Mouse (Mus musculus): ENCODE results near the gene Junb.

Junb gene

GRCm38 (mm10) chr8:84978248-84978940 lies at the start of gene Junb:
Gene Junb (minus strand): TSS chr8:84978718.
- peak; percentile 99 for DNase-seq (ENCODE audit: low read depth, low spot score)
- Histone ChIP-seq H3K27me3 (ENCODE audit: control insufficient read depth, insufficient read depth, low read length, poor library complexity, severe bottlenecking) (no peaks in the 10 kb centered on the region), H3K36me3 (ENCODE audit: control insufficient read depth, insufficient read depth, low read length, poor library complexity, severe bottlenecking) (no peaks in the 10 kb centered on the region)

GRCm38 (mm10) chr8:85027922-85028321 lies 49.4 kb upstream of the Junb start:
- peak; percentile 32 for DNase-seq (ENCODE audit: low read depth, low spot score)
- Histone ChIP-seq H3K27me3 (ENCODE audit: control insufficient read depth, insufficient read depth, low read length, poor library complexity, severe bottlenecking) (no peaks in the 10 kb centered on the region), H3K36me3 (ENCODE audit: control insufficient read depth, insufficient read depth, low read length, poor library complexity, severe bottlenecking) (peaks cover 3% of the 10 kb centered on the region)

GRCm38 (mm10) chr8:85027516-85027855 lies 49.0 kb upstream of the Junb start:
- peak; percentile 30 for DNase-seq (ENCODE audit: low read depth, low spot score)
- peaks cover 3% of the 10 kb centered on the region for H3K36me3 ChIP-seq (ENCODE audit: control insufficient read depth, insufficient read depth, low read length, poor library complexity, severe bottlenecking)
- H3K27me3 ChIP-seq (ENCODE audit: control insufficient read depth, insufficient read depth, low read length, poor library complexity, severe bottlenecking) = no peaks in the 10 kb centered on the region

GRCm38 (mm10) chr8:85026670-85027515 lies 48.4 kb upstream of the Junb start, which contains the start of gene Trir:
Gene Trir (plus strand): TSS chr8:85026823.
- DNase-seq (ENCODE audit: low read depth, low spot score) = peak; percentile 97
- H3K36me3 ChIP-seq (ENCODE audit: control insufficient read depth, insufficient read depth, low read length, poor library complexity, severe bottlenecking) = peaks cover 3% of the 10 kb centered on the region
- H3K27me3 ChIP-seq (ENCODE audit: control insufficient read depth, insufficient read depth, low read length, poor library complexity, severe bottlenecking) = no peaks in the 10 kb centered on the region

GRCm38 (mm10) chr8:85025098-85025932 lies 46.8 kb upstream of the Junb start, which contains the start of gene Asna1:
Gene Asna1 (minus strand): TSS chr8:85025281.
- peak; percentile 95 for DNase-seq (ENCODE audit: low read depth, low spot score)
- no peaks in the 10 kb centered on the region for H3K27me3 ChIP-seq (ENCODE audit: control insufficient read depth, insufficient read depth, low read length, poor library complexity, severe bottlenecking)

GRCm38 (mm10) chr8:85023846-85024245 lies 45.3 kb upstream of the Junb start:
- H3K36me3 ChIP-seq (ENCODE audit: control insufficient read depth, insufficient read depth, low read length, poor library complexity, severe bottlenecking) = no peaks in the 10 kb centered on the region
- DNase-seq (ENCODE audit: low read depth, low spot score) = no peak
- H3K27me3 ChIP-seq (ENCODE audit: control insufficient read depth, insufficient read depth, low read length, poor library complexity, severe bottlenecking) = no peaks in the 10 kb centered on the region

More at GRCm38 (mm10) chr8:85025098-85025932, 46.8 kb upstream of the Junb start, which contains the start of gene Asna1:
- peaks cover 3% of the 10 kb centered on the region for H3K36me3 ChIP-seq (ENCODE audit: control insufficient read depth, insufficient read depth, low read length, poor library complexity, severe bottlenecking)

- peak; percentile 44 for DNase-seq (ENCODE audit: low read depth, low spot score)
- Histone ChIP-seq H3K36me3 (ENCODE audit: control insufficient read depth, insufficient read depth, low read length, poor library complexity, severe bottlenecking) (no peaks in the 10 kb centered on the region; the same call in none of the 2 replicates), H3K27me3 (ENCODE audit: control insufficient read depth, insufficient read depth, low read length, poor library complexity, severe bottlenecking) (no peaks in the 10 kb centered on the region)
Observed at GRCm38 (mm10) chr8:85021514-85022055, 43.1 kb upstream of the Junb start.

GRCm38 (mm10) chr8:85017209-85017608 lies 38.7 kb upstream of the Junb start:
- no peak for DNase-seq (ENCODE audit: low read depth, low spot score)
- H3K36me3 ChIP-seq (ENCODE audit: control insufficient read depth, insufficient read depth, low read length, poor library complexity, severe bottlenecking) = no peaks in the 10 kb centered on the region; the same call in none of the 2 replicates
- H3K27me3 ChIP-seq (ENCODE audit: control insufficient read depth, insufficient read depth, low read length, poor library complexity, severe bottlenecking) = no peaks in the 10 kb centered on the region

GRCm38 (mm10) chr8:85016724-85017123 lies 38.2 kb upstream of the Junb start:
- DNase-seq (ENCODE audit: low read depth, low spot score) = no peak
- Histone ChIP-seq H3K36me3 (ENCODE audit: control insufficient read depth, insufficient read depth, low read length, poor library complexity, severe bottlenecking) (no peaks in the 10 kb centered on the region; the same call in none of the 2 replicates), H3K27me3 (ENCODE audit: control insufficient read depth, insufficient read depth, low read length, poor library complexity, severe bottlenecking) (no peaks in the 10 kb centered on the region)

- no peaks in the 10 kb centered on the region; the same call in none of the 2 replicates for H3K36me3 ChIP-seq (ENCODE audit: control insufficient read depth, insufficient read depth, low read length, poor library complexity, severe bottlenecking)
- no peaks in the 10 kb centered on the region for H3K27me3 ChIP-seq (ENCODE audit: control insufficient read depth, insufficient read depth, low read length, poor library complexity, severe bottlenecking)
- DNase-seq (ENCODE audit: low read depth, low spot score) = no peak
Observed at GRCm38 (mm10) chr8:85014431-85014830, 35.9 kb upstream of the Junb start, which contains the start of gene Best2. Gene Best2 (minus strand): TSS chr8:85014531.

- DNase-seq (ENCODE audit: low read depth, low spot score) = peak; percentile 83
- H3K36me3 ChIP-seq (ENCODE audit: control insufficient read depth, insufficient read depth, low read length, poor library complexity, severe bottlenecking) = no peaks in the 10 kb centered on the region; the same call in none of the 2 replicates
- H3K27me3 ChIP-seq (ENCODE audit: control insufficient read depth, insufficient read depth, low read length, poor library complexity, severe bottlenecking) = no peaks in the 10 kb centered on the region
Observed at GRCm38 (mm10) chr8:85013230-85013840, 34.8 kb upstream of the Junb start.

GRCm38 (mm10) chr8:85011242-85011641 lies 32.7 kb upstream of the Junb start:
- Histone ChIP-seq H3K27me3 (ENCODE audit: control insufficient read depth, insufficient read depth, low read length, poor library complexity, severe bottlenecking) (no peaks in the 10 kb centered on the region), H3K36me3 (ENCODE audit: control insufficient read depth, insufficient read depth, low read length, poor library complexity, severe bottlenecking) (no peaks in the 10 kb centered on the region)
- DNase-seq (ENCODE audit: low read depth, low spot score) = no peak

GRCm38 (mm10) chr8:85007686-85008085 lies 29.2 kb upstream of the Junb start:
- Histone ChIP-seq H3K36me3 (ENCODE audit: control insufficient read depth, insufficient read depth, low read length, poor library complexity, severe bottlenecking) (no peaks in the 10 kb centered on the region), H3K27me3 (ENCODE audit: control insufficient read depth, insufficient read depth, low read length, poor library complexity, severe bottlenecking) (no peaks in the 10 kb centered on the region)
- peak; percentile 56 for DNase-seq (ENCODE audit: low read depth, low spot score)
